Mouse (Mus musculus) G1E (cell line): Measurements from ENCODE around the gene Hoxb4. TPM values are rescaled to one million over a fixed set of nuclear protein-coding genes. Genes with fewer than 3 reads are reported as not detected.

Experiments
- ATAC-seq: 2 replicates; pipeline ENCODE4 v1.8.0; 2016; ENCODE audit warnings: mild to moderate bottlenecking; ENCODE audit not compliant: insufficient number of reproducible peaks, poor library complexity, low FRiP score, severe bottlenecking; ENCODE audit errors: extremely low read depth
- DNase-seq: peaks from one replicate; pipeline ENCODE4 v3.0.0; 2012; ENCODE audit warnings: low spot score
- H3K27me3 ChIP-seq: 2 replicates; pipeline ENCODE4 v1.6.1; 2012; ENCODE audit warnings: mild to moderate bottlenecking, low read length, inconsistent platforms; ENCODE audit not compliant: insufficient read depth
- H3K36me3 ChIP-seq: replicated peaks from 2 replicates; pipeline ENCODE3; 2012; ENCODE audit warnings: mild to moderate bottlenecking, inconsistent platforms
- H3K4me1 ChIP-seq: 2 replicates; pipeline ENCODE4 v1.6.1; 2012; ENCODE audit warnings: low read depth, low read length, inconsistent platforms, mixed read lengths; ENCODE audit not compliant: insufficient read depth
- H3K4me3 ChIP-seq: 2 replicates; pipeline ENCODE4 v1.5.1; 2012; ENCODE audit warnings: low read depth, mild to moderate bottlenecking, inconsistent platforms, low read length, moderate library complexity, mixed read lengths
- H3K9me3 ChIP-seq: replicated peaks from 2 replicates; pipeline ENCODE4 v1.6.1; 2012; ENCODE audit warnings: inconsistent platforms
- CTCF ChIP-seq: IDR thresholded peaks from 2 replicates; pipeline ENCODE4 v1.5.1; 2012; ENCODE audit warnings: low read depth, low read length, inconsistent platforms, mixed read lengths
- GATA1 ChIP-seq: IDR thresholded peaks from 2 replicates; pipeline ENCODE4 v1.6.1; 2012; ENCODE audit warnings: borderline replicate concordance, low read length, inconsistent platforms, mixed read lengths
- GATA2 ChIP-seq: IDR thresholded peaks from 2 replicates; pipeline ENCODE4 v1.6.1; 2012; ENCODE audit warnings: low read depth, low read length, inconsistent platforms, borderline replicate concordance
- POLR2AphosphoS5 ChIP-seq: IDR thresholded peaks from 2 replicates; pipeline ENCODE4 v1.6.1; 2012; ENCODE audit warnings: low read depth, low read length, inconsistent platforms; ENCODE audit not compliant: insufficient replicate concordance
- TAL1 ChIP-seq: conservative IDR thresholded peaks from 2 replicates; pipeline ENCODE4 v1.6.1; 2012; ENCODE audit warnings: low read depth, low read length, inconsistent platforms, mixed read lengths
- polyA plus RNA-seq: library from polyadenylated mRNA; stranded (reverse); fragments of >175 nt; gene quantifications from 2 replicates; pipeline ENCODE4 v1.2.3, GENCODE M21; 2012
- total RNA-seq, 2 experiments: library from RNA; stranded (forward) in 1 of 2; stranded (reverse) in 1 of 2; fragments of 200-1000 nt in 1 of 2; fragments of >200 nt in 1 of 2; fragmentation: Nextera tagmentation in 1 of 2; gene quantifications; 2 replicates each; pipeline ENCODE4 v1.2.3; 2014 to 2017

The Hoxb4 gene
- total and polyA plus RNA-seq, 3 experiments = 0.03 TPM; not detected in 2

DNA sequence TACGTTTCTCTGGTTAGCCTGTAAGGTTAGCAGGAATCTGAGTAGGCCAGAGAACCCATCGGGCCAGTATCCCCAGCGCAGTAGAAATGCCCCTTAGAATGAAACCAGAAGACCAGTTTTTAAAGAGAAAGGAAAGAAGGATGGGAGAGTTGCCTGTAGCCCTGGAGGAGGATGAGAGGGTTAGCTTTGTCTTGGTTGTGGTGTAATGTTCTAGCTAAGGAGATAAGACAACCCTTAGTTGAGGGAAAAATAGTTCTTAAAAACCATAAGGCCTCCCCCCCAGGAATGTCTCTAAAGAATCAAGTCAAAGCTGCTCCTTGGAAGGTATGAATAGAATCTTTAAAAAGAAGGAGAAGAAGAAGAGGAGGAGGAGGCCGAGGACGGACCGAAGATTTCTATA, 4.7 kb downstream of the Hoxb4 start:
- H3K4me1 ChIP-seq = no peaks in the 10 kb centered on the region
- DNase-seq = no peak
- no peak for ATAC-seq
- TF ChIP-seq GATA2 (no peak), POLR2AphosphoS5 (no peak), CTCF (no peak), TAL1 (no peak), GATA1 (no peak)
- peaks cover 50% of the 10 kb centered on the region for H3K27me3 ChIP-seq
- H3K36me3 ChIP-seq = no peaks in the 10 kb centered on the region
- no peaks in the 10 kb centered on the region for H3K9me3 ChIP-seq
- H3K4me3 ChIP-seq = no peak overlapping the region

- Histone ChIP-seq H3K4me1 (no peaks in the 10 kb centered on the region), H3K9me3 (no peaks in the 10 kb centered on the region), H3K36me3 (no peaks in the 10 kb centered on the region), H3K4me3 (no peak within 1 kb of the TSS), H3K27me3 (peaks cover 46% of the 10 kb centered on the region)
- TF ChIP-seq TAL1 = no peak
- no peak for TF ChIP-seq CTCF
- no peak for TF ChIP-seq GATA1
- no peak for TF ChIP-seq GATA2
- TF ChIP-seq POLR2AphosphoS5 = no peak
- ATAC-seq = no peak
- DNase-seq = no peak
Measured at GRCm38 (mm10) chr11:96323154-96323553, 5.1 kb downstream of the Hoxb4 start, which contains the start of gene Hoxb3. Gene Hoxb3 (plus strand): TSS chr11:96323326.

- Histone ChIP-seq H3K36me3 (no peaks in the 10 kb centered on the region), H3K4me3 (no peak overlapping the region), H3K4me1 (no peaks in the 10 kb centered on the region), H3K9me3 (no peaks in the 10 kb centered on the region), H3K27me3 (peaks cover 36% of the 10 kb centered on the region)
- no peak for DNase-seq
- ATAC-seq = no peak
- TF ChIP-seq POLR2AphosphoS5 (no peak), GATA2 (no peak), TAL1 (no peak), CTCF (no peak), GATA1 (no peak)
Measured at GRCm38 (mm10) chr11:96324125-96324524, 6.1 kb downstream of the Hoxb4 start.

GRCm38 (mm10) chr11:96324965-96325364, 6.9 kb downstream of the Hoxb4 start:
- Histone ChIP-seq H3K9me3 (no peaks in the 10 kb centered on the region), H3K4me3 (no peak overlapping the region), H3K4me1 (no peaks in the 10 kb centered on the region), H3K36me3 (no peaks in the 10 kb centered on the region), H3K27me3 (peaks cover 33% of the 10 kb centered on the region)
- DNase-seq (no peak), ATAC-seq (no peak)
- TF ChIP-seq TAL1 = no peak
- TF ChIP-seq GATA2 = no peak
- TF ChIP-seq GATA1 = no peak
- TF ChIP-seq POLR2AphosphoS5 = no peak
- no peak for TF ChIP-seq CTCF

DNA sequence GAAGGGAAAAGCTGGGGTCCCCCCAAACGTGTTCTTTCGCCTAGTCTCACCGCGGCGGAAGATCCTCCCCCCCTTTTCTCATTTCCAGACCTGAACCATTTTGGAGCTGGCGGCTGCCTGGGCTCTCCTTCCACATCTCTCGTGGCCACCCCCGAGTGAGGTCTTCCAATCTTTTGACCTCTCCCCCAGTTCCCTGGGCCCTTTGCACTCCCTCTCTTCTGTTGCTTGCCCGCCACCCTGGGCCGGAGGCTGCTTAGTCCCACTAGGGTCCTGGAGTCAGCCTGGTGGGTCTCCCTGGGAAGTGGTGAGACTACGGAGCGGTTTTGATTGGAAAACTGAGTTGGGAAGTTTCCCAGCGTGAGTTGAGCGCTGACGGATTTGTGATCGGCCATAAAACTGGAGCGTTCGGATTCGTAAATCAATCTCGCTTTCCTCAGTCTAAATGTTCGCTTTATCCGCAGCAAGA, 7.7 kb downstream of the Hoxb4 start:
- Histone ChIP-seq H3K4me3 (no peak overlapping the region), H3K4me1 (no peaks in the 10 kb centered on the region), H3K36me3 (no peaks in the 10 kb centered on the region), H3K27me3 (peaks cover 32% of the 10 kb centered on the region), H3K9me3 (no peaks in the 10 kb centered on the region)
- DNase-seq (no peak), ATAC-seq (no peak)
- TF ChIP-seq GATA1 (no peak), TAL1 (no peak), CTCF (no peak), POLR2AphosphoS5 (no peak), GATA2 (no peak)

GRCm38 (mm10) chr11:96326705-96327104, 8.6 kb downstream of the Hoxb4 start:
- H3K9me3 ChIP-seq = no peaks in the 10 kb centered on the region
- no peaks in the 10 kb centered on the region for H3K4me1 ChIP-seq
- ATAC-seq (no peak), DNase-seq (no peak)
- no peak for TF ChIP-seq GATA1
- TF ChIP-seq GATA2 = no peak
- no peak for TF ChIP-seq CTCF
- H3K27me3 ChIP-seq = peaks cover 31% of the 10 kb centered on the region
- H3K36me3 ChIP-seq = no peaks in the 10 kb centered on the region
- no peak overlapping the region for H3K4me3 ChIP-seq
